Mouse (Mus musculus) thymus, adult 2 months (tissue): Measurements from ENCODE around the gene Cog5.

Experiments
- CTCF ChIP-seq: fragments of 200-500 bp; IDR thresholded peaks from 2 replicates; pipeline ENCODE4 v1.5.1; 2012; ENCODE audit warnings: mild to moderate bottlenecking, control low read depth, low read length, moderate library complexity, borderline replicate concordance; ENCODE audit not compliant: control insufficient read depth, poor library complexity, insufficient read depth; ENCODE audit errors: extremely low read depth
- POLR2A ChIP-seq: fragments of 200-500 bp; IDR thresholded peaks from 2 replicates; pipeline ENCODE4 v1.6.1; 2012; ENCODE audit warnings: mild to moderate bottlenecking, low read length, control low read depth, moderate library complexity; ENCODE audit not compliant: control insufficient read depth, poor library complexity, insufficient read depth; ENCODE audit errors: extremely low read depth

DNA sequence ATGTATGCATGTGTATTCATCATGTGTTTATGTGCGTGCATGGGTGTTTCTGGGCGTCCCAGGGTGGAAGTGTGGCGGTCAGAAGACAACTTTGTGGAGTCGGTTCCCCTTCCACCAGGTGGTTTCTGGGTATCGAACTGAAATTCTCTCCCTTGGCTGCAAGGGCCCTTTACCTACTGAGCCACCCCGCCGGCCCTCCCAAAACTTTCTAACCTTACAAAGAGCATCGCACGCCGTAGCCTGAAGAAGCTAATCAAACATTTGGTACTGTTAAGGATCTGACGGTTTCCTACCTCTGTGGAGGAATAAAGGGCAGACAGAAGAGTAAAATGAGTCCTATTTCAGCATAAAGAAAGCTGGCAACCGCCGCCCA is 20.7 kb upstream of the Cog5 start:
- TF ChIP-seq CTCF (no peak), POLR2A (no peak)
